Mouse (Mus musculus) right cerebral cortex, postnatal 4 days (tissue): Measurements from ENCODE around the gene Mybpc2.

Experiments used
- DNase-seq: peaks from one replicate; pipeline ENCODE4 v3.0.0-alpha.2; 2022

The Mybpc2 gene

GRCm38 (mm10) chr7:44524502-44524901, at the start of gene Mybpc2:
Gene Mybpc2 (minus strand): TSS chr7:44524656.
- no peak for DNase-seq

- no peak for DNase-seq
Measured at GRCm38 (mm10) chr7:44572956-44573484, 48.6 kb upstream of the Mybpc2 start.

- DNase-seq: no peak
Measured at GRCm38 (mm10) chr7:44572213-44572701, 47.8 kb upstream of the Mybpc2 start, which contains the start of gene Napsa. Gene Napsa (plus strand): TSS chr7:44572380.

GRCm38 (mm10) chr7:44571811-44572210, 47.4 kb upstream of the Mybpc2 start:
- DNase-seq: no peak

GRCm38 (mm10) chr7:44570989-44571388, 46.5 kb upstream of the Mybpc2 start:
- DNase-seq: no peak

- no peak for DNase-seq
Measured at GRCm38 (mm10) chr7:44568803-44569202, 44.3 kb upstream of the Mybpc2 start.

GRCm38 (mm10) chr7:44565414-44565813, 41.0 kb upstream of the Mybpc2 start:
- no peak for DNase-seq

GRCm38 (mm10) chr7:44564486-44564885, 40.0 kb upstream of the Mybpc2 start:
- no peak for DNase-seq

GRCm38 (mm10) chr7:44563284-44563683, 38.8 kb upstream of the Mybpc2 start:
- no peak for DNase-seq

GRCm38 (mm10) chr7:44560435-44561400, 36.3 kb upstream of the Mybpc2 start:
- peak; percentile 88 for DNase-seq

GRCm38 (mm10) chr7:44557629-44558028, 33.2 kb upstream of the Mybpc2 start:
- no peak for DNase-seq

- DNase-seq: peak; percentile 93
Measured at GRCm38 (mm10) chr7:44553826-44554225, 29.4 kb upstream of the Mybpc2 start, which contains the start of gene Nr1h2. Gene Nr1h2 (minus strand): TSS chr7:44553951.

GRCm38 (mm10) chr7:44553196-44553764, 28.8 kb upstream of the Mybpc2 start:
- DNase-seq: peak; percentile 81

- DNase-seq: no peak
Measured at GRCm38 (mm10) chr7:44552141-44552908, 27.9 kb upstream of the Mybpc2 start.

- DNase-seq: no peak
Measured at GRCm38 (mm10) chr7:44551731-44552130, 27.3 kb upstream of the Mybpc2 start.

GRCm38 (mm10) chr7:44551301-44551700, 26.8 kb upstream of the Mybpc2 start:
- no peak for DNase-seq

GRCm38 (mm10) chr7:44550409-44550678, 25.9 kb upstream of the Mybpc2 start:
- DNase-seq: no peak

- no peak for DNase-seq
Measured at GRCm38 (mm10) chr7:44549621-44550408, 25.4 kb upstream of the Mybpc2 start.

GRCm38 (mm10) chr7:44548497-44549087, 24.1 kb upstream of the Mybpc2 start, which contains the start of gene Pold1:
Gene Pold1 (minus strand): TSS chr7:44548849.
- peak; percentile 98 for DNase-seq

GRCm38 (mm10) chr7:44547725-44548124, 23.3 kb upstream of the Mybpc2 start:
- DNase-seq: no peak

- DNase-seq: no peak
Measured at GRCm38 (mm10) chr7:44547041-44547440, 22.6 kb upstream of the Mybpc2 start.

- DNase-seq: no peak
Measured at GRCm38 (mm10) chr7:44546274-44546673, 21.8 kb upstream of the Mybpc2 start.
